Mouse (Mus musculus) midbrain, embryonic 12.5 days (tissue): ENCODE measurements at regions not wholly inside any gene's neighbourhood (a gene's known extent, or its start where the extent isn't known, plus 50 kb on each side); places are given as distances from the start of the nearest gene placed in this dataset.

Source experiments
- ATAC-seq: fragments of 200-750 bp; cut with Nextera tagmentation; 2 replicates; pipeline ENCODE4 v1.8.0; 2017; ENCODE audit warnings: low read depth, moderate TSS enrichment, moderate library complexity; ENCODE audit not compliant: low FRiP score
- H3K27ac ChIP-seq: fragments of 300-500 bp; sonication (generic); replicated peaks from 2 replicates; pipeline ENCODE4 v1.5.1; 2016; ENCODE audit warnings: mild to moderate bottlenecking
- H3K27me3 ChIP-seq: fragments of 300-500 bp; sonication (generic); 2 replicates; pipeline ENCODE4 v1.6.1; 2016; ENCODE audit warnings: mild to moderate bottlenecking
- H3K36me3 ChIP-seq: fragments of 300-500 bp; sonication (generic); 2 replicates; pipeline ENCODE4 v1.6.1; 2016
- H3K4me1 ChIP-seq: fragments of 300-500 bp; sonication (generic); 2 replicates; pipeline ENCODE4 v1.6.1; 2016
- H3K4me2 ChIP-seq: fragments of 300-500 bp; sonication (generic); replicated peaks from 2 replicates; pipeline ENCODE4 v1.6.1; 2016; ENCODE audit warnings: mild to moderate bottlenecking, moderate library complexity
- H3K4me3 ChIP-seq: fragments of 300-500 bp; sonication (generic); 2 replicates; pipeline ENCODE4 v1.5.1; 2016; ENCODE audit warnings: mild to moderate bottlenecking
- H3K9ac ChIP-seq: fragments of 300-500 bp; sonication (generic); replicated peaks from 2 replicates; pipeline ENCODE4 v1.6.1; 2016; ENCODE audit warnings: mild to moderate bottlenecking, moderate library complexity
- H3K9me3 ChIP-seq: fragments of 300-500 bp; sonication (generic); 2 replicates; pipeline ENCODE4 v1.6.1; 2016; ENCODE audit warnings: mild to moderate bottlenecking
- WGBS: fragments of 180-500 bp; shearing (Covaris S2); methylation state at CpG from one replicate; pipeline ENCODE4 v1.1.7; 2016; 5-methylcytosine and 5-hydroxymethylcytosine counted together

GRCm38 (mm10) chr7:135823884-135824750 lies 108.0 kb upstream of the Mki67 start:
- Histone ChIP-seq H3K27ac (no peak overlapping the region), H3K27me3 (no peaks in the 10 kb centered on the region), H3K9ac (no peak overlapping the region), H3K4me2 (no peak overlapping the region), H3K4me1 (no peaks in the 10 kb centered on the region), H3K36me3 (no peaks in the 10 kb centered on the region), H3K9me3 (no peaks in the 10 kb centered on the region), H3K4me3 (no peak overlapping the region)
- no peak for ATAC-seq
- WGBS, result 81% methylated on average over 6 of the region's 6 CpGs

GRCm38 (mm10) chr7:135829246-135829645 lies 113.1 kb upstream of the Mki67 start:
- Histone ChIP-seq H3K27me3 (peaks cover 15% of the 10 kb centered on the region; the same call in 1 of the 2 replicates), H3K27ac (no peak overlapping the region), H3K4me3 (no peak overlapping the region), H3K9ac (no peak overlapping the region), H3K4me1 (peaks cover 3% of the 10 kb centered on the region; the same call in 1 of the 2 replicates), H3K36me3 (no peaks in the 10 kb centered on the region), H3K4me2 (no peak overlapping the region), H3K9me3 (no peaks in the 10 kb centered on the region)
- no peak for ATAC-seq
- 71% methylated on average over 2 of the region's 2 CpGs for WGBS

DNA sequence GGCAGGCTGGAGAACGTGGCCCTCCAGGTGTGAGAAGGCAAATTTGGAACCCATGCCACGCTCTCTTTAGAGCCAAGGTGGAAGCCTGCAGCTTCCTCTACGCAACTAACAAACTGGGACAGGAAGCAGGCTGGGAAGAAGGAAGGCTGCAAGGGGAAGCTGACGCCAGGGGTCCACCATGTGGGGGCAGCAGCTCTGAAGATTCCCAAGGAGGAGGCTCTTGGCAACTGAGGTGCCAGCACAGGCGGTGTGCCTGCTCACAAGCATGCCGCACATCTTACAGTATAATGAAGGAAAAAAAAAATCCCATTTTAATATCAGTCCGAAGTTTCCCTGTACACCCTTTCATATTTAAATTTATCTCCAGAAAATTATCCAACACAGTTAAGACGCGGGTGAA lies 117.3 kb upstream of the Mki67 start:
- Histone ChIP-seq H3K9me3 (no peaks in the 10 kb centered on the region), H3K27ac (no peak overlapping the region), H3K4me2 (no peak overlapping the region), H3K27me3 (peaks cover 38% of the 10 kb centered on the region), H3K4me1 (peaks cover 7% of the 10 kb centered on the region), H3K9ac (no peak overlapping the region), H3K4me3 (no peak overlapping the region), H3K36me3 (no peaks in the 10 kb centered on the region)
- 70% methylated on average over 9 of the region's 9 CpGs for WGBS
- ATAC-seq, result no peak

DNA sequence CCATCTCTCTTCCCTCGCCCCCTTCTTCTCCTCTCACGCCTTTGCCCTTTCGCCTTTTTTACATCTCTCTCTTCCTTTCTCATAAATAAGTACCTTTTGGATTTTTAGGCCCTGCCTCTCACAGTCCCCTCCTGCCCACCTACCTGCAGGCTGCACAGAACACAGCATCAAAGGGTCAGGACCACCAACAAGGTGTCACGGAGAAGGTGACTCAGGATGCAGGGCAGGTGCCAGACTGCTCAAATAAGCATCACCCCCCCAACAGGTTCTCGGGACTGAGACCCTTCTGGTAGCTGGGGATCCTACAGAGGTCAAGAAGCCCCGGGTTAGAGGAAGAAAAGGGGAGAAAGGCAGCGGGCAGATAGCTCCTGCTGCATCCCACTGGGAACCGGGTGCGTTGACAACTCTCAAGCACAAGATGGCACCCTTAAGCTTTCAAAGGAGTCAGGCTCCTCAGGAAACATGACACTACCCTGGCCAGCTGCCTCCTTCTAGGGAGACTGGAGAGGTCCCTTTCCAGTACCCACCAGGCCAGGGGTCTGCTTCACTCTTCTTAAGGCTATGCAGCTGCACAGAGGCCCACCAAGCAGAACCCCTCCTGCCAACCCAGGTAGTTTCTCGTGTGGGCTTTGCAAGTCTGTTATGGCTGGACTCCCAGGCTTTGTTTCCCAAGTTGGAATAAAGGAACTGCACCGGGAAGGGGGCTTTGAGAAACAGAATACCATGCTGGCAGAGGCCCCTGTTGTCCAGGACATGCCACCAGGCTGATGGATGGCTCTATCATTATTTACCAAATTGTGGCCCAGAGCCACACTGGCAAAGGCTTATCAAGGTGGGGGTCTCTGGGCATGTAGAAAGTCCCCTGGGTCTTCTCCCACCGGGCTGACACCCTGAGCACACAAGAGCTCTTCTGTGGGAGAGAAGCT lies 120.9 kb upstream of the Mki67 start:
- Histone ChIP-seq H3K27me3 (peaks cover 38% of the 10 kb centered on the region), H3K4me3 (no peak overlapping the region), H3K9ac (no peak overlapping the region; the same call in 1 of the 2 replicates), H3K4me1 (peaks cover 5% of the 10 kb centered on the region), H3K9me3 (no peaks in the 10 kb centered on the region), H3K27ac (no peak overlapping the region), H3K36me3 (no peaks in the 10 kb centered on the region), H3K4me2 (no peak overlapping the region)
- 41% methylated on average over 12 of the region's 12 CpGs for WGBS
- peak; percentile 70 for ATAC-seq

DNA sequence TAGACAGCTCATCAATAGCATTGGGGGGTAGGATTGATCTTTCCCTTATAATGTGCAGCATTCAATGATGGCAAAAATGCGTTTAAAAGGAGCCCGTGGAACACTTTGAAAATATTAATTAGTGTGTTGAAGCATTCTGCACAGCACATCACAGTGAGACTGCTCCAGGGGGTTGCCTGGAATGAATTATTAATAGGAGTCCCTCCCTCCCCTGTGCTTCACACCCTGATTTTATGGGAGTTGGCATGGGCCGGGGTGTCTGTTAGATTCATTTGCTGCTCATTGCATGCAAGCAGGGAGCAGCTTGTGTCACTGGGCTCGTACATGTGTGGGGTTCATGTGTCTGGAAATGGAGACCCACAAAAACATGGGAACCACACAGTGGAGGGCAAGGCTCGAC lies 127.9 kb upstream of the Mki67 start:
- 72% methylated on average over 5 of the region's 5 CpGs for WGBS
- ATAC-seq, result no peak

GRCm38 (mm10) chr7:135847304-135847703 lies 131.1 kb upstream of the Mki67 start:
- Histone ChIP-seq H3K27ac (no peak overlapping the region), H3K36me3 (no peaks in the 10 kb centered on the region), H3K4me3 (no peak overlapping the region), H3K27me3 (peaks cover 29% of the 10 kb centered on the region), H3K9ac (no peak overlapping the region), H3K9me3 (no peaks in the 10 kb centered on the region), H3K4me2 (no peak overlapping the region), H3K4me1 (peaks cover 14% of the 10 kb centered on the region)
- ATAC-seq, result no peak
- WGBS, result 58% methylated on average over 9 of the region's 9 CpGs

More for the DNA sequence above, 127.9 kb upstream of the Mki67 start:
- Histone ChIP-seq H3K9ac (no peak overlapping the region), H3K4me1 (peaks cover 13% of the 10 kb centered on the region), H3K27me3 (peaks cover 19% of the 10 kb centered on the region), H3K4me3 (no peak overlapping the region), H3K4me2 (no peak overlapping the region), H3K27ac (peak overlapping the region; percentile 46; the same call in 1 of the 2 replicates), H3K9me3 (no peaks in the 10 kb centered on the region), H3K36me3 (no peaks in the 10 kb centered on the region)

GRCm38 (mm10) chr7:135848170-135848569 lies 132.0 kb upstream of the Mki67 start:
- Histone ChIP-seq H3K4me3 (no peak overlapping the region), H3K9me3 (no peaks in the 10 kb centered on the region), H3K27ac (no peak overlapping the region), H3K4me2 (no peak overlapping the region), H3K27me3 (peaks cover 38% of the 10 kb centered on the region), H3K36me3 (no peaks in the 10 kb centered on the region), H3K9ac (no peak overlapping the region), H3K4me1 (peaks cover 19% of the 10 kb centered on the region)
- 71% methylated on average over 4 of the region's 4 CpGs for WGBS
- no peak for ATAC-seq

DNA sequence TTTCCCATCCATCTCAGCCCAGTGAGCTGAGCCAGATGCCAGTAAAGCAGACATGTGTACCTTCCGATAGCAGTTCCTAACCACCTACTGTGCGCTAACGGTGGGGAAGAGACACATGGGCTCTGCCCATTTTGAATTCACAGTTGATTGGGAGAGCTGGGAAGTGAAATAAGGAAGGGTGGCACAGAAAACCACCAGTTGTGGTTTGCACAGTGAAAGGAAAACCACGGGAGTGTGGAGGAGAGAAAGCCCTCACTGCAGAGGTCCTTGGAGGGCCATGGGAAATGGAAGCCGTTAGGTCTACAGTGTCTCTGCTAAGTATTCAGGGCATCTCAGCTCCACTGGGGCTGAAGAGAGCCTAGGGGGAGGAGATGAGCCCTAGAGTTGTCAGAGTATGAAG lies 132.7 kb upstream of the Mki67 start:
- Histone ChIP-seq H3K4me2 (no peak overlapping the region), H3K4me1 (peaks cover 22% of the 10 kb centered on the region), H3K27me3 (peaks cover 36% of the 10 kb centered on the region), H3K36me3 (no peaks in the 10 kb centered on the region), H3K9me3 (no peaks in the 10 kb centered on the region), H3K27ac (no peak overlapping the region), H3K4me3 (no peak overlapping the region), H3K9ac (no peak overlapping the region)
- WGBS, result 59% methylated on average over 5 of the region's 5 CpGs
- ATAC-seq, result no peak

DNA sequence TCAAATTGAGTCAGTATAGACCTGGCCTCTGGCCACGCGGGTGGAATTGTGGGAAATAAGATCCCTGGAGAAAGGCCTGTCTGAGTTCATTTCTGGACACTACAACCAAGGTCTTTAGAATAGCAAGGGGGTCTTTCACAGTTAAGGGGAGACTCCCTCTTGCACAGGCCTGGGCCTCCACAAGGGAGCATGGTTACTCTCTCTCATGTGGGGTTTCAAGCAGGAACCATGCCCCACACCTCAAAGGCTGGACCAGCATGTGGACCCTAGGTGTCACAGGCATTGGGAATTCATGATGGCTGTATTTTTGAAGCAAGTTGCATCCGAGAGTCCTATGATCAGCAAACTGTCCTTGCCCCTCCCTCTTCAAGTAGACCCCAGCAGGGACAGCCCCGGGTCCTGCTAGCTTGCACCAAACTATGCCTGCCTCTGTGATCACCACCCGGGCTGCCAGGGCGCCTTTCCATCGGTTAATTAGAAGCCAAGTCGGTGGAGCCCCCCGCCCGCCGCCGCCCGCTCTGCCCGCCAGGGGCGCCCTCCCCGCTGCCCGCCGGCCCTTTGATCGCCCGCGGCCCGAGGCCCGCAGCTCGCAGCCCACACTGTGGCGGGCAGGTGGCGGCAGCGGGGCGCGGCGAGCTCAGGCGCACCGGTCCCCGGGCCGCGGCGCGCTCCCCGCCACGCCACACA lies 137.1 kb upstream of the Mki67 start:
- Histone ChIP-seq H3K4me2 (peak overlapping the region; percentile 53), H3K9ac (peak overlapping the region; percentile 41; the same call in 1 of the 2 replicates), H3K27me3 (peaks cover 45% of the 10 kb centered on the region), H3K9me3 (no peaks in the 10 kb centered on the region), H3K4me1 (peaks cover 26% of the 10 kb centered on the region), H3K4me3 (peak overlapping the region; percentile 31), H3K27ac (peak overlapping the region; percentile 26; the same call in 1 of the 2 replicates), H3K36me3 (no peaks in the 10 kb centered on the region)
- ATAC-seq, result peak; percentile 83
- 5% methylated on average over 36 of the region's 39 CpGs for WGBS

DNA sequence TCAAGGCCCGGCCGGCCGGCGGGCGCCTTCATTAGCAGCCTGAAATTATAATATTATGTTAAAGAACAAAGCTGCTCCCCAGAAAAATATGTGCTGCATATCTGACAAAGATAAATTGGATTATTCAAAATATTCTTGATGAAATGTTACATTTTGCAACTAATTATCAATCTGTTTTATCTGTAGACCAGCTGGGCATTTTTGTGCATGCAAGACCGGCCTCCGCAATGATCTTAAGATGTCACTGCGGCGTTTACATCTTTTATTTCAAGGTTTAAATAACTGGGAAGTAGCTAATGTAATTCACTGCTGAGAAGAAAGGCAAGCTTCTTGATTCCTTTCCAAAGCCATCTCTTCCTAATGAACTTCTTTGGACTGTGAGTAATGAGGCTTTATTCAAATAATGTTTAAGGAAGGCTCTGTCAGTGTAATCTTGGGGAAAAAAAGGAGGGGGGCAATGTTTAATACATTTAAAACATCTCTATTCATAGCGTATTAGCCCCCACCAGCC lies 137.7 kb upstream of the Mki67 start:
- Histone ChIP-seq H3K9ac (peak overlapping the region; percentile 41; the same call in 1 of the 2 replicates), H3K9me3 (no peaks in the 10 kb centered on the region), H3K4me3 (peak overlapping the region; percentile 31), H3K27me3 (peaks cover 50% of the 10 kb centered on the region), H3K4me1 (peaks cover 25% of the 10 kb centered on the region), H3K4me2 (peak overlapping the region; percentile 53), H3K36me3 (no peaks in the 10 kb centered on the region), H3K27ac (peak overlapping the region; percentile 26; the same call in 1 of the 2 replicates)
- ATAC-seq, result no peak
- WGBS, result 12% methylated on average over 10 of the region's 10 CpGs

DNA sequence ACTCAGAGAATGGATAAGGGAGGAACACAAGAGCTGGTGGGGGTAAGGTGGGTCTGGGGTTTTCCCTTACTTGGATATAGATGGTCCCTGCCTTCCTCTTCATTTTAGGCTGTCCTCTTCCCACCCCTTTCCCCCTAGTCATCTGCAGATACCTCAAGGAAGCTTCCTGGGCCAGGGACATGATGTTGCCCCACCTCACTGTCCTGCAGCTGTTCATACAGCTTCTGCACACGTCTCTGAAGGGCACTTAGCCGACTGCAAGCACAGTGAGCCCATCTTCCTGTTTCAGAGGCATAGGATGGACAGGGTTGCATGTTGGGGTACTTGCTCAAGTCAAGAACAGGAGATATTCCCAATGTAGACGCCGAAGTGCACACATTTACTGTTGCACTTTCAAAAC lies 144.1 kb upstream of the Mki67 start:
- no peak overlapping the region for H3K9ac ChIP-seq
- ATAC-seq, result no peak
- H3K4me3 ChIP-seq, result no peak overlapping the region
- peaks cover 7% of the 10 kb centered on the region; the same call in 1 of the 2 replicates for H3K4me1 ChIP-seq
- H3K9me3 ChIP-seq, result no peaks in the 10 kb centered on the region
- H3K36me3 ChIP-seq, result no peaks in the 10 kb centered on the region
- no peak overlapping the region for H3K27ac ChIP-seq
- H3K4me2 ChIP-seq, result no peak overlapping the region
- 73% methylated on average over 4 of the region's 4 CpGs for WGBS
- peaks cover 17% of the 10 kb centered on the region for H3K27me3 ChIP-seq
